Mouse (Mus musculus) cerebellum, adult 2 months (tissue): ENCODE data around the gene Hist1h2bb.

Experiments used
- CTCF ChIP-seq: fragments of 200-500 bp; IDR thresholded peaks from 2 replicates; pipeline ENCODE4 v1.5.1; 2011; ENCODE audit warnings: low read depth, mild to moderate bottlenecking, control low read depth, low read length, moderate library complexity, borderline replicate concordance; ENCODE audit not compliant: insufficient read depth
- POLR2A ChIP-seq: fragments of 200-500 bp; IDR thresholded peaks from 2 replicates; pipeline ENCODE4 v1.6.1; 2011; ENCODE audit warnings: low read length, control low read depth, borderline replicate concordance; ENCODE audit not compliant: insufficient read depth

- TF ChIP-seq POLR2A (no peak), CTCF (no peak)
Observed at GRCm38 (mm10) chr13:23717176-23717575, 29.4 kb upstream of the Hist1h2bb start.
